Mouse (Mus musculus) liver, embryonic 14.5 days (tissue): Measurements from ENCODE around the gene Ddn.

Source experiments
- CTCF ChIP-seq: IDR thresholded peaks from 2 replicates; pipeline ENCODE4 v1.5.1; 2016; ENCODE audit warnings: antibody characterized with exemption, low read depth, control low read depth
- EP300 ChIP-seq: IDR thresholded peaks from 2 replicates; pipeline ENCODE4 v1.6.1; 2016; ENCODE audit warnings: antibody characterized with exemption, low read depth

- TF ChIP-seq CTCF = no peak
- TF ChIP-seq EP300 = no peak
These were observed 24.0 kb upstream of the Ddn start for GRCm38 (mm10) chr15:98833281-98833680.
